Mouse (Mus musculus) c-Kit-positive CD71-positive TER-119-negative erythroid progenitor cells, embryonic 14.5 days (primary cell): ENCODE results near the gene Ccnb1ip1.

ENCODE experiments used
- DNase-seq: peaks from one replicate; pipeline ENCODE4 v3.0.0-alpha.2; 2013; ENCODE audit warnings: low read depth

The Ccnb1ip1 gene

DNA sequence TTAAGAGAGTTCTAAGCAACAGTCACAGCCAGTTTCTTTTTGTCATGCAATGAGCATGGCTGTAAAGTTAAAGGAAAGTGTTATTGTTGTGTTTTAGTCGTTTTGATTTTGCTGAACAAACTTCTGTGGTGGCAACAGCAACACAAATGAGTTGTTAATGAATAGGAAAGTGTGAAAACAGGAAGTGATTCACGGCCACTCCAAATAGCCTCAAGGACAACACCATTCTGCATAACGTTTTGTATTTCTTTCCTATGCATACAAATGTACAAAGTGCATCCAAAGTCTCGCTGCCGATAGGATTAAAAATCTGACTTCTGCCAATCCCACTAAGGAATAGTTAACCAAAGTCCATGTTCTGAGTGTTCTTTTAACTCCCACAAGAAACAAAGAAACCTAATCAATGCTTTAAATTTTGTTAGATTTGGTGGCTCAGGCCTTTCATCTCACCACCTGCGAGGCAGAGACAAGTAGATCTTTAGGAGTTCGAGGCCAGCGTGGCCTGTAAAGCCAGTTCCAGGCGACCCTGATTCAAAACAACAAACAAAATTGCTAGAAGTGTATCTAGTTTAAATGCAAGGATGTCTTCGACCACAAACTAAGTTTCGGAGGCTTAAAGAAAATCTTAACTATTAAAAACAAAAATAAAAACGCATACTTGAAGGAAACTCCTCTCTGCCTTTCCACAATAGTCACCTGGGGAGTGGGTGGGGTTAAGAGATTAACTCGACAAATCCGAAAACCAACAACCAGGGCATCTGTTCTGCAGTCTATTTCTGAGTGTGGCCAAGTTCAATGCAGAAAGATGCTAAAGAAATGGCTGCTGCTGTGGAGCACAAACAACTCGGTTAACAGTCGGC, 22.9 kb downstream of the Ccnb1ip1 start:
- DNase-seq, result no peak

DNA sequence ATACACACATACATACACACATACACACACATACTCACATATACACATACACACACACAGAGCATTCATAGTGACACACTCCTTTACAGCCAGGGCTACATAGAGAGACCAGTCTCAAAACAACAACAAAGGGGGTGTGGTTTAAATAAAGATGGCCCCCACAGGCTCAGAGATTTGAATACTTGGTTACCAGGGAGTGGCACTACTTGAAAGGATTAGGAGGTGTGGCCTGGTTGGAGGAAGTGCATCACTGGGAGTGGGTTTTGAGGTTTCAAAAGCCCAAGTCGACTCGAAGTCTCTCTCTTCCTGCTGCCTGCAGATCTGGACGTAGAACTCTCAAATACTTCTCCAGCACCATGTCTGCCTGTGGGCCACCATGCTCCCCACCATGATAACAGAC, 25.4 kb downstream of the Ccnb1ip1 start:
- DNase-seq, result no peak

DNA sequence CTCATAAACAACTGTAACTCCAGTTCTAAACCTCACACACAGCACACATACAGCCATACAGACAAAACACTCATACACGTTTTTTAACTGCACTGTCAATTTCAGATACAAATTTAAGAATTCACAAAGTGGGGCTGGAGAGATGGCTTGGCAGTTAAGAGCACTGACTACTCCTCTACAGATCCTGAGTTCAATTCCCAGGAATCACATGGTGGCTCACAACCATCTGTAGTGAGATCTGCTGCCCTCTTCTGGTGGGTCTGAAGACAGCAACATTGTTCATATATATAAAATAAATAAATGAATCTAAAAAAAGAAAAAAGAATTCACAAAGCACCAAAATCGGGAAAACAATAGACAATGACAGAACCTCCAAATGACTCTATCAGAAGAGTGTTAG, 36.2 kb downstream of the Ccnb1ip1 start:
- DNase-seq, result no peak

DNA sequence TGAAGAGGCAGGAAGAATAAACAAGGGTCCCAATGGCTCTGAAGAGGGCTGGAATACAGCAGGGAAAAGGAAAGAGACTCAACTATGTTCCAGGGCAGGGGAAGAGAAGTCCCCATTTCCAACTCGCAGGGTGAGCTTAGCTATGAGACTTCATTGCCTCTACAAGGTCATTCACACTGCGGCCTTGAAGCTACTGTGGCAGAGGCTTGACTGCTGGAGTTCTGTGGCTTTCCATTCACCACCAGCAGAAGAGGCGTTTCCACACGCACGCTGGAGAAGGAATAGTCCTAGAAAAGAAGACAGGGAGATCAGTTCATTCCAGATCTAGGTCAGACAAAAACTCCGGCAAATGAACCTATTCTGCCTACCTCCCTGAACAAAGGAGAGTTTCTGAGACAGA, 41.8 kb downstream of the Ccnb1ip1 start:
- no peak for DNase-seq

DNA sequence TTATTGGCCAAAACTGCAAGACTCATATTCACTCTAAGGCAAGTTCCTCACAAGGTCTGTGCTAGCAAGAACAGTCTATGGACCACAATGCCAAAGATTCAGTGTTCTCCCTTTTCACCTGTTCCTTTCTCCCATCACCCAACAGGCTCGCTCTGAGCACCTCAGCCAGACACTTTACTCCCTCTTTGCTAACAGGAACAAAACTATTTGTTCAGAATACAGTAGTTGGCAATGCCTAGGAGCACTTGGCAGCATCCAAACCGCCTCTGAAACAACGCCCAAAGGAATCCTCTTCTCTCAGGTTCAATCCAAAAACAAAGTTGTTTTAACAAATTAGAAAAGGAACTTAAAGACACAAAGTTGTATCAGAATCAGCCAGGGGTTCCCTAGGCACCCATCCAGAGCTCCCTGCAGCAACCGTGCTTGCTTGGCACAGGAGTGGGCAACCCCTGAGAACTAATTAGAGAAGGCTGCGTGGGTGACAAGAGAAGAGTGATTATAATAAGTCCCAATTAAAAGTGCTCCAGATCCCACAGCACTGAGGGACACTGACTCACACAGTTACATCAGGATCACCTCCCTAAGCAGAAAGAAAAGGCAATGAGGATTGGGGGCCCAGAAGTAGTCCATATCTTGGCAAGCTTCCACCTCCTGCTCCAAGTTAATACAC, 49.0 kb downstream of the Ccnb1ip1 start:
- DNase-seq, result no peak

DNA sequence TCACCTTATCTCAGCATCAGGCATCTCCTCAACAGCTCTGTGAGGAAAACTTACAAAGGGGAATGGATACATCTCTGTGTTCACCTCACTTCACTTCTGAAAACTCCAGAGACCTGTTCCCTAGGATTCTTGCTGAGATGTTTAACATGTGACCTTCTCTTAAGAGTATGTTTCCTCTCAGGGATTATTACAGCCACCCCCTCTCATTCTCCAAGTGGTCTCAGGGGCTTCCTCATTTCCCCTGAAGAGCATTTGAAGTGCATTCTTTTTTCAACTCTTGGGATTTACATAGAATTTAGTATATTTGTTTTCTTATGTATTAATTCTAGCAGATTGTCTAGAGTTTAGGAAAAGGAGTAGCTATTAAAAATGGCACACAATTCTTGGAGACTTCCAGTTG, 62.5 kb downstream of the Ccnb1ip1 start, which contains the start of gene Olfr749:
Gene Olfr749 (minus strand): TSS at position 101 of the 400 bp plus-strand sequence.
- DNase-seq, result no peak

DNA sequence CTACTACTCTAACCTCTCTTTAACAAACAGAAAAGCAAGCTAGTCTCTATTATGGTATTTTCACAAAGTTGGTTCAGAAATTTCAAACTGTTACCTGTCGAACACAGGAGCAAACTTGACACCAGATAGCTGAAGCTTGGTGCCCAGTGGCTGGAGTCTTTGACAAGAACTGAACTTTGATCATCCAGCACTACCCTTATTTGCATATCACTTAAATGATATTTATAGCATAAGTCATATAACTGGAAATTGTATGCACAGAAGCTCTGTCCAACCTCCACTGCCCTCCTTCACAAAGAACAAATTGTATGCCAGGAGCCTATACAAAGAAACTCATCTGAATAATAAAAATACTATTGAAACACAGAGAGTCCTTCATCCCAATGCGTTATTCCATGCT, 65.9 kb downstream of the Ccnb1ip1 start:
- DNase-seq, result no peak

DNA sequence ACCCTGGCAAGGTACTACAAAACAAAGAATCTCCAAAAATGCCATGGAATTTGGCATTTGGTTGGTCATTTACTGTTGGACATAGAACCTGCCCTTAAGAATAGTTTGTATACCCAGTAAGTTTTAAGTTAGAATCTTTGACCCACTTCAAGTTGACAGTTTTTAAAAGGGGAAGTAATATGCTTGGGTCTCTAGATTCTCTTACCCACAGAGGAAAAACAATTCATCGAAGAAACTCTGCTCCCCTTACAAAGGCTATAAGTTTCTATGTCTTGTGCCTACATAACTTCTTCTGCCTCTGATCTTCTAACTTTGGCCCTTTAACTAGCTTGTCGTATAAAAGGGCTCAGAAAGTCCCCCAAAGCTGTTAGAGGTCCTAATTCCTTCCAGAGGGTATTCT, 67.2 kb downstream of the Ccnb1ip1 start:
- DNase-seq, result no peak
